Mouse (Mus musculus) lung, postnatal 0 days (tissue): ENCODE measurements at regions not wholly inside any gene's neighbourhood (a gene's known extent, or its start where the extent isn't known, plus 50 kb on each side); places are given as distances from the start of the nearest gene placed in this dataset.

ENCODE experiments used
- CTCF ChIP-seq: IDR thresholded peaks from 2 replicates; pipeline ENCODE4 v1.5.1; 2016; ENCODE audit warnings: antibody characterized with exemption, mild to moderate bottlenecking
- EP300 ChIP-seq: IDR thresholded peaks from 2 replicates; pipeline ENCODE4 v1.6.1; 2016; ENCODE audit warnings: antibody characterized with exemption, mild to moderate bottlenecking, control low read depth

- no peak for TF ChIP-seq CTCF
- no peak for TF ChIP-seq EP300
Measured at GRCm38 (mm10) chr8:127908436-127908835, 450.0 kb upstream of the Nrp1 start.
